Mouse (Mus musculus) brain, adult 2 months (tissue): Measurements from ENCODE around the gene Sh2d5.

ENCODE experiments used
- DNase-seq: peaks from one replicate; pipeline ENCODE4 v3.0.0; 2011; ENCODE audit warnings: low read depth, low spot score

The Sh2d5 gene

GRCm38 (mm10) chr4:138250088-138250960 is at the start of gene Sh2d5, which contains the start of gene Kif17:
Gene Sh2d5, plus strand, starts transcription at chr4:138250403.
Gene Kif17, plus strand, starts transcription at chr4:138250435.
- DNase-seq: peak; percentile 99

- DNase-seq: no peak
Measured at GRCm38 (mm10) chr4:138200769-138201168, 49.4 kb upstream of the Sh2d5 start.

- no peak for DNase-seq
Measured at GRCm38 (mm10) chr4:138201696-138202095, 48.5 kb upstream of the Sh2d5 start.

GRCm38 (mm10) chr4:138210116-138210515 is 40.1 kb upstream of the Sh2d5 start:
- no peak for DNase-seq

GRCm38 (mm10) chr4:138213861-138214260 is 36.3 kb upstream of the Sh2d5 start:
- peak; percentile 58 for DNase-seq

GRCm38 (mm10) chr4:138215671-138216199 is 34.5 kb upstream of the Sh2d5 start:
- DNase-seq: no peak

- peak; percentile 91 for DNase-seq
Measured at GRCm38 (mm10) chr4:138216200-138216890, 33.9 kb upstream of the Sh2d5 start, which contains the start of gene Hp1bp3. Gene Hp1bp3, plus strand, starts transcription at chr4:138216296.

GRCm38 (mm10) chr4:138216891-138217392 is 33.3 kb upstream of the Sh2d5 start:
- DNase-seq: peak; percentile 99

GRCm38 (mm10) chr4:138217441-138217840 is 32.8 kb upstream of the Sh2d5 start:
- peak; percentile 45 for DNase-seq

- no peak for DNase-seq
Measured at GRCm38 (mm10) chr4:138217951-138218685, 32.1 kb upstream of the Sh2d5 start.

GRCm38 (mm10) chr4:138219331-138219730 is 30.9 kb upstream of the Sh2d5 start:
- DNase-seq: peak; percentile 28

GRCm38 (mm10) chr4:138220761-138221160 is 29.4 kb upstream of the Sh2d5 start:
- no peak for DNase-seq

GRCm38 (mm10) chr4:138221406-138221805 is 28.8 kb upstream of the Sh2d5 start:
- no peak for DNase-seq

- no peak for DNase-seq
Measured at GRCm38 (mm10) chr4:138222396-138222795, 27.8 kb upstream of the Sh2d5 start.

- DNase-seq: no peak
Measured at GRCm38 (mm10) chr4:138223623-138224022, 26.6 kb upstream of the Sh2d5 start.

- peak; percentile 95 for DNase-seq
Measured at GRCm38 (mm10) chr4:138246756-138247665, 3.2 kb upstream of the Sh2d5 start.

GRCm38 (mm10) chr4:138251819-138252218 is 1.6 kb downstream of the Sh2d5 start:
- DNase-seq: peak; percentile 59

GRCm38 (mm10) chr4:138252231-138252630 is 2.0 kb downstream of the Sh2d5 start:
- no peak for DNase-seq

- DNase-seq: no peak
Measured at GRCm38 (mm10) chr4:138257116-138257687, 7.0 kb downstream of the Sh2d5 start.

GRCm38 (mm10) chr4:138258663-138259062 is 8.5 kb downstream of the Sh2d5 start:
- no peak for DNase-seq
